Mouse (Mus musculus): ENCODE data around the gene Grtp1. TPM values are rescaled to one million over a fixed set of nuclear protein-coding genes. Genes with fewer than 3 reads are reported as not detected.

The Grtp1 gene
- polyA plus RNA-seq, 1 experiment, result 1.6 TPM

- H3K36me3 ChIP-seq (ENCODE audit: control insufficient read depth, insufficient read depth, low read length), result no peaks in the 10 kb centered on the region
- no peaks in the 10 kb centered on the region for H3K27me3 ChIP-seq (ENCODE audit: control insufficient read depth, insufficient read depth, low read length)
- TF ChIP-seq CTCF (IDR thresholded peaks at IDR 0.05; ENCODE audit: control insufficient read depth, insufficient read depth, insufficient replicate concordance, low read depth, low read length), result no peak
- no peak for TF ChIP-seq POLR2A (IDR thresholded peaks at IDR 0.05; ENCODE audit: control insufficient read depth, low read depth, low read length)
- no peaks in the 10 kb centered on the region for H3K4me1 ChIP-seq (ENCODE audit: control insufficient read depth, insufficient read depth, low read length)
- H3K27ac ChIP-seq (ENCODE audit: control insufficient read depth, insufficient read depth, low read depth, low read length), result no peak overlapping the region
- H3K4me3 ChIP-seq (ENCODE audit: control insufficient read depth, low read depth, low read length), result no peak overlapping the region
Measured at GRCm38 (mm10) chr8:13229802-13230201, 29.4 kb upstream of the Grtp1 start.

- Histone ChIP-seq H3K36me3 (ENCODE audit: control insufficient read depth, insufficient read depth, low read length) (no peaks in the 10 kb centered on the region), H3K4me3 (ENCODE audit: control insufficient read depth, low read depth, low read length) (no peak overlapping the region), H3K27me3 (ENCODE audit: control insufficient read depth, insufficient read depth, low read length) (no peaks in the 10 kb centered on the region), H3K4me1 (ENCODE audit: control insufficient read depth, insufficient read depth, low read length) (no peaks in the 10 kb centered on the region), H3K27ac (ENCODE audit: control insufficient read depth, insufficient read depth, low read depth, low read length) (no peak overlapping the region)
- TF ChIP-seq POLR2A (IDR thresholded peaks at IDR 0.05; ENCODE audit: control insufficient read depth, low read depth, low read length) (no peak), CTCF (IDR thresholded peaks at IDR 0.05; ENCODE audit: control insufficient read depth, insufficient read depth, insufficient replicate concordance, low read depth, low read length) (no peak)
Measured at GRCm38 (mm10) chr8:13228923-13229610, 28.6 kb upstream of the Grtp1 start.

- no peaks in the 10 kb centered on the region for H3K27me3 ChIP-seq (ENCODE audit: control insufficient read depth, insufficient read depth, low read length)
- H3K4me1 ChIP-seq (ENCODE audit: control insufficient read depth, insufficient read depth, low read length), result no peaks in the 10 kb centered on the region
- no peaks in the 10 kb centered on the region for H3K36me3 ChIP-seq (ENCODE audit: control insufficient read depth, insufficient read depth, low read length)
- H3K4me3 ChIP-seq (ENCODE audit: control insufficient read depth, low read depth, low read length), result no peak overlapping the region
- H3K27ac ChIP-seq (ENCODE audit: control insufficient read depth, insufficient read depth, low read depth, low read length), result no peak overlapping the region
- TF ChIP-seq POLR2A (IDR thresholded peaks at IDR 0.05; ENCODE audit: control insufficient read depth, low read depth, low read length) (no peak), CTCF (IDR thresholded peaks at IDR 0.05; ENCODE audit: control insufficient read depth, insufficient read depth, insufficient replicate concordance, low read depth, low read length) (no peak)
Measured at GRCm38 (mm10) chr8:13227184-13227583, 26.8 kb upstream of the Grtp1 start.

- Histone ChIP-seq H3K27me3 (ENCODE audit: control insufficient read depth, insufficient read depth, low read length) (no peaks in the 10 kb centered on the region), H3K27ac (ENCODE audit: control insufficient read depth, insufficient read depth, low read depth, low read length) (no peak overlapping the region), H3K36me3 (ENCODE audit: control insufficient read depth, insufficient read depth, low read length) (no peaks in the 10 kb centered on the region), H3K4me1 (ENCODE audit: control insufficient read depth, insufficient read depth, low read length) (no peaks in the 10 kb centered on the region), H3K4me3 (ENCODE audit: control insufficient read depth, low read depth, low read length) (no peak overlapping the region)
- TF ChIP-seq CTCF (IDR thresholded peaks at IDR 0.05; ENCODE audit: control insufficient read depth, insufficient read depth, insufficient replicate concordance, low read depth, low read length) (no peak), POLR2A (IDR thresholded peaks at IDR 0.05; ENCODE audit: control insufficient read depth, low read depth, low read length) (no peak)
Measured at GRCm38 (mm10) chr8:13226288-13226687, 25.9 kb upstream of the Grtp1 start.

GRCm38 (mm10) chr8:13224426-13224825 lies 24.0 kb upstream of the Grtp1 start:
- H3K4me3 ChIP-seq (ENCODE audit: control insufficient read depth, low read depth, low read length), result no peak overlapping the region
- H3K27me3 ChIP-seq (ENCODE audit: control insufficient read depth, insufficient read depth, low read length), result no peaks in the 10 kb centered on the region
- no peaks in the 10 kb centered on the region for H3K4me1 ChIP-seq (ENCODE audit: control insufficient read depth, insufficient read depth, low read length)
- no peak overlapping the region for H3K27ac ChIP-seq (ENCODE audit: control insufficient read depth, insufficient read depth, low read depth, low read length)
- TF ChIP-seq CTCF (IDR thresholded peaks at IDR 0.05; ENCODE audit: control insufficient read depth, insufficient read depth, insufficient replicate concordance, low read depth, low read length), result no peak
- no peak for TF ChIP-seq POLR2A (IDR thresholded peaks at IDR 0.05; ENCODE audit: control insufficient read depth, low read depth, low read length)
- no peaks in the 10 kb centered on the region for H3K36me3 ChIP-seq (ENCODE audit: control insufficient read depth, insufficient read depth, low read length)

GRCm38 (mm10) chr8:13218441-13218840 lies 18.0 kb upstream of the Grtp1 start:
- no peaks in the 10 kb centered on the region for H3K36me3 ChIP-seq (ENCODE audit: control insufficient read depth, insufficient read depth, low read length)
- H3K4me1 ChIP-seq (ENCODE audit: control insufficient read depth, insufficient read depth, low read length), result peaks cover 3% of the 10 kb centered on the region
- no peak overlapping the region for H3K4me3 ChIP-seq (ENCODE audit: control insufficient read depth, low read depth, low read length)
- no peaks in the 10 kb centered on the region for H3K27me3 ChIP-seq (ENCODE audit: control insufficient read depth, insufficient read depth, low read length)
- H3K27ac ChIP-seq (ENCODE audit: control insufficient read depth, insufficient read depth, low read depth, low read length), result no peak overlapping the region
- TF ChIP-seq CTCF (IDR thresholded peaks at IDR 0.05; ENCODE audit: control insufficient read depth, insufficient read depth, insufficient replicate concordance, low read depth, low read length) (no peak), POLR2A (IDR thresholded peaks at IDR 0.05; ENCODE audit: control insufficient read depth, low read depth, low read length) (no peak)

GRCm38 (mm10) chr8:13217986-13218385 lies 17.6 kb upstream of the Grtp1 start:
- Histone ChIP-seq H3K36me3 (ENCODE audit: control insufficient read depth, insufficient read depth, low read length) (no peaks in the 10 kb centered on the region), H3K4me1 (ENCODE audit: control insufficient read depth, insufficient read depth, low read length) (peaks cover 7% of the 10 kb centered on the region), H3K27ac (ENCODE audit: control insufficient read depth, insufficient read depth, low read depth, low read length) (no peak overlapping the region), H3K27me3 (ENCODE audit: control insufficient read depth, insufficient read depth, low read length) (no peaks in the 10 kb centered on the region), H3K4me3 (ENCODE audit: control insufficient read depth, low read depth, low read length) (no peak overlapping the region)
- TF ChIP-seq POLR2A (IDR thresholded peaks at IDR 0.05; ENCODE audit: control insufficient read depth, low read depth, low read length) (no peak), CTCF (IDR thresholded peaks at IDR 0.05; ENCODE audit: control insufficient read depth, insufficient read depth, insufficient replicate concordance, low read depth, low read length) (no peak)

Measured in testis, adult 2 months (tissue).